Mouse (Mus musculus): ENCODE measurements around the gene BC030867.

GRCm38 (mm10) chr11:102208846-102209245, 39.8 kb upstream of the BC030867 start:
- TF ChIP-seq CTCF (IDR thresholded peaks at IDR 0.05; ENCODE audit: low read depth) = no peak
- no peak for TF ChIP-seq EP300 (IDR thresholded peaks at IDR 0.05; ENCODE audit: low read depth)
